Mouse (Mus musculus) bone marrow, adult 2 months (tissue): ENCODE data around the gene Mttp. TPM values are rescaled to one million over a fixed set of nuclear protein-coding genes. Genes with fewer than 3 reads are reported as not detected.

ENCODE experiments used
- H3K27ac ChIP-seq: fragments of 200-500 bp; 2 replicates; pipeline ENCODE4 v1.5.1; 2012; ENCODE audit warnings: low read depth, mild to moderate bottlenecking, control low read depth, inconsistent platforms, low read length; ENCODE audit not compliant: control insufficient read depth, poor library complexity, insufficient read depth
- H3K4me1 ChIP-seq: fragments of 200-500 bp; 2 replicates; pipeline ENCODE4 v1.6.1; 2011; ENCODE audit warnings: low read length; ENCODE audit not compliant: control insufficient read depth, insufficient read depth
- H3K4me3 ChIP-seq: fragments of 200-500 bp; replicated peaks from 2 replicates; pipeline ENCODE3; 2011; ENCODE audit warnings: mild to moderate bottlenecking, low read depth, low read length, control low read depth; ENCODE audit not compliant: control insufficient read depth
- CTCF ChIP-seq: fragments of 200-500 bp; IDR thresholded peaks from 2 replicates; pipeline ENCODE4 v1.5.1; 2011; ENCODE audit warnings: low read length, control low read depth; ENCODE audit not compliant: control insufficient read depth, insufficient read depth
- POLR2A ChIP-seq: fragments of 200-500 bp; IDR thresholded peaks from 2 replicates; pipeline ENCODE4 v1.6.1; 2011; ENCODE audit warnings: low read depth, mild to moderate bottlenecking, control low read depth, low read length, borderline replicate concordance; ENCODE audit not compliant: control insufficient read depth
- WGBS: fragments of 180-500 bp; shearing (Covaris S2); methylation state at CpG from one replicate; pipeline ENCODE4 v1.1.7; 2018; 5-methylcytosine and 5-hydroxymethylcytosine counted together
- polyA plus RNA-seq: library from polyadenylated mRNA; stranded (reverse); fragments of >200 nt; gene quantifications from 2 replicates; pipeline ENCODE4 v1.2.4, GENCODE M21; 2011; ENCODE audit warnings: low replicate concordance; ENCODE audit not compliant: missing spikeins, insufficient read depth, insufficient read length

Gene Mttp
- polyA plus RNA-seq, 1 experiment: 0.82 TPM

- Histone ChIP-seq H3K4me3 (no peak overlapping the region), H3K27ac (no peak overlapping the region), H3K4me1 (no peaks in the 10 kb centered on the region)
- TF ChIP-seq CTCF (no peak), POLR2A (no peak)
- 52% methylated on average over 4 of the region's 4 CpGs for WGBS
Observed at GRCm38 (mm10) chr3:138162553-138163183, 17.9 kb upstream of the Mttp start.

DNA sequence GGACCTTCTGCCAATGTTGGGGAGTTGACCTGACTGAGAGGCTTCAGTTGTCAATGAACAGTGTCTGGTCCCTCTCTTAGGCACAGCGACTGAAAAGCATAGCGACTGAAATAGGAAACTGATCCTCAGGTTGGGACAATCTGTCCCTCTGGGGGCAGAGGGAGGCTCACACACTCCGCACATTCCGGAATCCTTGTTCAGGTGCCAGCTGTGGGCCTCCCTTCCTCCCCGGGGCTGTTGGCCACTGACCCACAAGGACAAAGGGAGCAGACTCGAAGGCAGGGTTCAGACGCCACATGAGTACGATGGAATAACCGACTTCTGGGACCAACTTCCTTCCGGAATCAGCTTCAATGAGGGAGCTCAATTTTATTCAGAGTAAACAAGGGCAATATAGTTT lies 16.9 kb upstream of the Mttp start:
- TF ChIP-seq POLR2A (no peak), CTCF (no peak)
- 83% methylated on average over 10 of the region's 10 CpGs for WGBS
- H3K4me3 ChIP-seq: no peak overlapping the region
- no peaks in the 10 kb centered on the region; the same call in 1 of the 2 replicates for H3K4me1 ChIP-seq
- H3K27ac ChIP-seq: no peak overlapping the region; the same call in 1 of the 2 replicates

DNA sequence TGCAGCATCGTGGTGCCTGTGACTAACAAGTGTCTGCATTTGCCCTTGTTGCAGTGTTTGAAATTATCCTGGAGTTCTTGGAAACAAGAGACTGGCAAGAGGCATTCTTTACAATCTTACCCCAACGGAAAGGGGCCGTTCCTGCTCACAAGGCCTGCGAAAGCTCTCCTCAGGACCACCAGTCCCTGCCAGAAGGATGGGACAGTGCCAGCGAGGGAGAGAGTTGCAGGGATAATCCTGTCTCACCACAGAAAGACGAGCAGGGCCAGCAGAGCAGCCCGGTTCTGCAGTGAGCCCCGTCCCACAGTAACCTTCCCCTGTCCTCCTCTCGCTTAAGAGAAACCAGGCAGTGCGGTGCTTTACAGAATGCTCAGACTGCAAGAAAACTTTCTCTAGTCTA lies 11.9 kb upstream of the Mttp start:
- WGBS: 85% methylated on average over 10 of the region's 10 CpGs
- Histone ChIP-seq H3K27ac (no peak overlapping the region), H3K4me1 (no peaks in the 10 kb centered on the region; the same call in 1 of the 2 replicates), H3K4me3 (no peak overlapping the region)
- no peak for TF ChIP-seq CTCF
- TF ChIP-seq POLR2A: no peak

DNA sequence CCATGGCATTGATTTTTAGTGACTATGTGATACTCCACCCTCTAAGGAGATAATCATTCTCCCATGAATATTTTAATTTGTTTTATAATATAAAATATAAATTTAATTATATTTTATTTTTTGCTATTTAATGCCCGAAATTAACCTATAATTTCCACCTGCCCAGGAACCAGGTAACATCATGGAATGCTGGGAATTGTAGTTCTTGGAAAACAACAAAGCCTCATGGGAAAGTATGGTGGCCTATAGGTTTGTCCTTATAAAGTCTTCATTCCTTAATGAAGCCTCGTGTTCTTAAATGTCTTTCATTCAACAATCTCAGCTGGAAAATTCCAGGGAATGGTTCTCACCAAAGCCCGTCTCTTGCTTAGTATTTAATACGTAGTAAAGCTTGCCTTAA lies 10.3 kb upstream of the Mttp start:
- Histone ChIP-seq H3K4me3 (no peak overlapping the region), H3K4me1 (no peaks in the 10 kb centered on the region; the same call in 1 of the 2 replicates), H3K27ac (no peak overlapping the region)
- 80% methylated on average over 4 of the region's 4 CpGs for WGBS
- TF ChIP-seq CTCF (no peak), POLR2A (no peak)

DNA sequence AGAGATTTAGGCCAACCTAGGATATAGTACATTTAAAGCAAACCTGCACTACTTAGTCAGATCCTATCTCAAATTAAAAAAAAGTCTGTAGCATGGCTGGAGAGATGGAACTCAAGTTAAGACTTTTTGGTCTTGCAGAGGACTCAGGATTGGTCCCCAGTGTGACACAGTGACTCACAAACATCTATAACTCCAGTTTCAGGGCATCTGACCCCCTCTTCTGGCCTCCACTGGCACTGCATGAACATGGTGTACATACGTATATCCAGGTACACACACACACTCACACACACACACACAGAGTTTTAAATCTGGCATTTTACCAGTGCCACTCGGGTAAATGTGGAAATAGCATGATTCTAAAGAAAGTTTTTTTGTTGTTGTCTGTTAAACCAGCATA lies 4.0 kb upstream of the Mttp start:
- WGBS: 84% methylated on average over 2 of the region's 2 CpGs
- Histone ChIP-seq H3K27ac (no peak overlapping the region), H3K4me1 (no peaks in the 10 kb centered on the region; the same call in 1 of the 2 replicates), H3K4me3 (no peak overlapping the region)
- TF ChIP-seq POLR2A (no peak), CTCF (no peak)

DNA sequence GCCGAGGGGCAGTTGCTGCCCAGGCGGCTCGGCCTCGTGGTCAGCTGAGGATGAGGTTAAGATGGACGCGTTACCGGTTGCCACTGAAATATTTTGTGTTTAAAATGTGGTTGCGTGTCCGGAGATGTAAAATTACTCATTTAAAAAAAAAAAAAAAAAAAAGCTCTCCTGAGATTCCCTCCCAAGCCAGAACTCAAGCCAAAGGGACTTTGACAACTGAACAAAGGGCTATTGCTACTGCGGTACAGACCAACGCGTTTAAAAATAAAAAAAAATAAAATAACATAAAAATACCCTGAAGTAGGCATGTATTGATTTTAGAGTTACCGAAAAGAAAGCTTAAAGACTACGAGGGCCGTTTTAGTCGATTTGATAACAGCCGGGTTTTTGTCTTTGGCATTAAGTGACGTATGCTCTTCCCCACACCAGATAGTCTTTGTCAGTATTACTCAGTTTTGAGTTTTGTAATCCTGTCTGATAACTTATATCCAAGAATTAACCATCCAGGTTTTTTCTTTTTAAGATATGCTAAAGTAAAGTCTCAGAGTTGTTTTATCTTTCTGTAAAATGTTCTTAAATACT lies 617 bp downstream of the Mttp start:
- WGBS: under 1% methylated on average over 18 of the region's 18 CpGs
- peak overlapping the region; percentile 96 for H3K27ac ChIP-seq
- no peaks in the 10 kb centered on the region for H3K4me1 ChIP-seq
- TF ChIP-seq POLR2A: no peak
- TF ChIP-seq CTCF: no peak
- peak overlapping the region; percentile 90 for H3K4me3 ChIP-seq

- under 1% methylated on average over 70 of the region's 70 CpGs for WGBS
- no peaks in the 10 kb centered on the region for H3K4me1 ChIP-seq
- TF ChIP-seq CTCF: peak; percentile 29; the same call in 1 of the 2 replicates
- peak; percentile 77 for TF ChIP-seq POLR2A
- H3K4me3 ChIP-seq: peak within 1 kb of the TSS; percentile 90
- peak within 1 kb of the TSS; percentile 96 for H3K27ac ChIP-seq
Observed at GRCm38 (mm10) chr3:138143315-138144059, 1.3 kb downstream of the Mttp start, which contains the start of gene Trmt10a. TSS of gene Trmt10a (plus strand) at chr3:138143448.

- 3% methylated on average over 12 of the region's 12 CpGs for WGBS
- peak overlapping the region; percentile 90 for H3K4me3 ChIP-seq
- TF ChIP-seq CTCF (no peak), POLR2A (no peak)
- H3K27ac ChIP-seq: peak overlapping the region; percentile 96
- H3K4me1 ChIP-seq: no peaks in the 10 kb centered on the region
Observed at GRCm38 (mm10) chr3:138142733-138143314, 1.9 kb downstream of the Mttp start.
